Mouse (Mus musculus) cerebellum, adult (tissue): ENCODE measurements around the gene Itga3.
"Not testable (repeated sequence)": the region's sequence is repeated elsewhere in the genome, so short reads cannot be mapped to it uniquely, and the experiment has no call there.

Experiments used
- ATAC-seq: cut with Nextera tagmentation; 2 replicates; pipeline ENCODE4 v1.9.2; 2017; ENCODE audit warnings: mild to moderate bottlenecking, moderate library complexity, mixed read lengths; ENCODE audit not compliant: insufficient number of reproducible peaks, low FRiP score, low TSS enrichment

Gene Itga3

GRCm38 (mm10) chr11:95038156-95038817, 38.3 kb downstream of the Itga3 start:
- no peak for ATAC-seq

- ATAC-seq, result no peak
Observed at GRCm38 (mm10) chr11:95037306-95037705, 39.3 kb downstream of the Itga3 start.

GRCm38 (mm10) chr11:95036521-95036920, 40.1 kb downstream of the Itga3 start:
- ATAC-seq, result no peak

- ATAC-seq, result no peak
Observed at GRCm38 (mm10) chr11:95034902-95035301, 41.7 kb downstream of the Itga3 start.

DNA sequence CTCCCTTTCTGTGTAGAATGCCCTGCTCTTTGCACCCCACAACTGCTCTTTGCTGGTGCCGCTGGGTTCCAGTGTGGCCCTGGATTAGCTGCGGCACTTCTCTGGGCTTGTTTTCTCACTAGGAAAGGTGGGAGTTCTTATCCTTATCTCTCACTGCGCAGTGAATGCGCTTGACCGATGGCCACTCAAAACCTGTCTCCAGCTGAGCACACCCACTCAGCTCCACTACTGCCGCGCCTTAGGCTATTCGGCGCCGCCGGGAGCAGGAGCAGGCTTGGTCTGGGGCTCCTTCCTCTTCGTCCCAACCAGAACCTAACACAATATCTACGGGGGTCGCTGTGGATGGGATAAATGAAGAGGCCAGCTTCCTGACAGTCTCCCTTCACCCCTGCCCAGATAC, 43.0 kb downstream of the Itga3 start:
- ATAC-seq, result no peak

GRCm38 (mm10) chr11:95032945-95033344, 43.7 kb downstream of the Itga3 start:
- no peak for ATAC-seq

DNA sequence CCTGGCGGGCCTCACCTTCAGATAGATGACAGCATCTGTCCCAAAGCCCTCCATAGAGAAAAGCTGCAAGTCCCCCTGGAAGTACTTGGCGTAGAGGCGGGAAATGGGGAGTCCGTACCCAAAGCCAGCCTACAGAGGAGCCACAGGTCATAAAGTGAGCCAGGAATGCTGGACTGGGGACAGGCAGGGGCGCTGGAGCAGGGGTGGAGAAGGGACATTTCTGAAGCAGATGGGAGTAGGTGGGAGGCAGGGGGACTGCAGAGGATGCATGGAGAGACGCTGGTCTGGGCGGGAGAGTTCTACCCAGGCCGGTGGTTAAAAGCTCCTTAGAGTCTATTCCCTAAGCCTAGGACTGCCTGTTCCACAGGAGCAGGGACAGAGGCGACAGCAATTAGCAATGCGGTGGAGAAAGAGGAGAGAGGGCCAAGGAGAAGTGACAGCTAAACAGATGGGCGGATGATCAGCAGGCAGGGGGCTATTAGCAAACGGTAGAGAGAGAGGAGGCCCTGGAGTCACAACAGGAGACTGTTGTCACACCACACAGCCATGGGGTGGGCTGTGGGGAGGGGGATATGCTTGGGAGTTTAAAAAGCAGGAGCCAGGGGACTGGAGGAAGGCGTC, 48.6 kb downstream of the Itga3 start:
- no peak for ATAC-seq

DNA sequence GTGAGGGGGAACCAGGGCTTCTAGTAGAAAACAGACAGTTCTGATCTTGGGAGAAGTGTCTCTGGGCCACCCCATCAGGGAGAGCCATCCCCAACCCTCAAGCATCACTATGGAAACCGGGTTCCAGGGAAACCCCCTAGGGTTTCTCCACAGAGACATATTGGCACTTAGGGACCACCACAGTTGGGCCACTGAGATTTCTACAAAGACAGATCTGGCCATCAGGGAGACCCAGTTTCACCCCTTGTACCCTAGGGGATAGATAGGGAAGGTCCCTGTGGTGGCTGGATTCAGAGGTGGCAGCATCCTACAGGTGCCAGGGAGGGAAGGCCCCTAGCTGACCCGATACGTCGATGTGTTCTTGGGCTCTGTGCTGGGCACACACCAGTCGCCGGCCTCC, 49.8 kb downstream of the Itga3 start:
- ATAC-seq, result no peak

GRCm38 (mm10) chr11:95026090-95026542, 50.5 kb downstream of the Itga3 start:
- no peak for ATAC-seq

- no peak for ATAC-seq
Observed at GRCm38 (mm10) chr11:95025227-95026012, 51.2 kb downstream of the Itga3 start.

- peak; percentile 43; the same call in 1 of the 2 replicates for ATAC-seq
Observed at GRCm38 (mm10) chr11:95024439-95025184, 52.0 kb downstream of the Itga3 start.

DNA sequence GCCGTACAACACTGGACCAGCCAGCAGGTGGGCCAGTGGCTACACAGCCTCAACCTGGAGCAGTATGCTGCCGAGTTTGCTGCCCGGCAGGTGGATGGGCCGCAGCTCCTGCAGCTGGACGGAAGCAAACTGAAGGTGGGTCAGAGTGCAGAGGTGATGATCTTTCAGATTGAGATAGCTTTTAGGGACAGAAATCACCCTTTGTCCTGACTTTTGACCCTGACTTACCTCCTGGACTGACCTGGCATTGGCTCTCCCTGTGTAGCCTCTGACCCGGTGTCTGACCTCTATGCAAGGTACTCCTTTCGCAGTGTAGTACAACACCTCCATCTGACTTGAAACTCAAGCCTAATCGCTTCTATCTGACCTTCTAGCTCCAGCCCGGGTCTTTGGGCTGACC, 53.1 kb downstream of the Itga3 start:
- no peak for ATAC-seq

DNA sequence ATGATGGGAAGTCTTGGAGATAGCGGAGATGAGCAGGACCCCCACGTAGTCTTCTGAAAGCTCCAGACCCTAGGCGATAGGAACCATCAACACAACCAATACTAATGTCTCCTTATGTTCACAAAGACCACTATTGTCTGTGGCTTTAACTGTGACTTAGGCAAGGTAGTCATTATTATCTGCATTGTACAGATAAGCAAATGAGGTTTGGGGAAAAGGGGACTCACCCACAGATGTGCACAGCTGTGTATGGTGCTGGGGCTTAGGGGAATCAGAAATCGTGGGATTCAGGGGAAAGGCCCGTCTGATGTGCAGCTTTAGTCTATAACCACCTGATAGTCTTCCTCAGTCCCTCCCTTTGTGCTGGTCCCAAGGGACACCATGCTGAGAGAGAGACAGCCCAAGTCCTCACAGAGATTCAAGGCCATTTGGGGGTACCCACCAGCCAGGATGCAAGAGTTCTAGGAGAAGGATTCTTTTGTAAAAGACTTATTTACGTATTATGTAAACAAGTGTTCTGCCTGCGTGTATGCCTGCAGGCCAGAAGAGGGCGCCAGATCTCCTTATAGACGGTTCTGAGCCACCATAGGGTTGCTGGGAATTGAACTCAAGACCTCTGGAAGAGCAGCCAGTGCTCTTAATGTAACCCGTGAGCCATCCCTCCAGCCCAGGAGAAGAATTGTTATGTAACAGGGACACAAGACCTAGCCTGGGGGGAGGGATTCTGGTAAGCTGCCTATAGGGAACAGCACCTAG, 54.2 kb downstream of the Itga3 start:
- no peak for ATAC-seq

DNA sequence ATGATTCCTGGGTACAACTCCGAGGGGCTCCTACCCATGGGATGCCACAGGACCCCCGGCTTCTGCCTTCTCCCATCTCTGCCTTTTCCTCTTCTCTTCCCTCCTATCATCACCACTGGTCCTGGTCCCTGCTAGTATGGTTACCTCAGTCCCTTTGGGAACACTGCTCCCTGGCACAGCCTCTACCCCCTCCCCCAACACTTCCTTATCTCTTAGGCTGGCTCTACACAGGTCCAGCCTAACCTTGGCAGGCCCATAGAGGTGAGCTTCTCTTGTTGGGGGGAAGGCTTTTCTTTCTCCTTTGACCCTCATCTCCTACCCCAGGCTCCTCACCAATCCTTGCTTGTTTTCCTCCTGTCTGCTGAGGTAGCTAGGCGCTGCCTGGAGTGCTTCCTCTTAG, 61.1 kb downstream of the Itga3 start:
- ATAC-seq, result no peak

DNA sequence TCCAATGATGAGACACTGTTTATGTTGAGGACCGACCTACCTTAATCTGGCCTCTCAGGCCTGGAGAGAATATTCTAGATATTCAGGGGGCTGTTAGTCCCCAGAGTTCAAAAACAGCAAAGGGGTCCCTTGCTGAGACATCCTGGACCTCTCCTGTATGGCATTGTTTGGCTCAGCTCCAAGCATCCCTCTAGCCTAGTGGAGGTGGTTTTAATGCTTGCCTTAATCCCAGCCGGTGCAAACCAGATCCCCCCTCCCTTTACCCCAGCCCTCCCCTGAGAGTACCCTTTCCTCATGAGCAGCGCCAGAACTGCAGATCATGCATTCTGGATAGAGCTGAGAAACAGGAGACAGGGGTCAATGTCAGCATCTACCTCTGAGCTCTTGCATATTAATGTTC, 64.1 kb downstream of the Itga3 start:
- ATAC-seq, result no peak

DNA sequence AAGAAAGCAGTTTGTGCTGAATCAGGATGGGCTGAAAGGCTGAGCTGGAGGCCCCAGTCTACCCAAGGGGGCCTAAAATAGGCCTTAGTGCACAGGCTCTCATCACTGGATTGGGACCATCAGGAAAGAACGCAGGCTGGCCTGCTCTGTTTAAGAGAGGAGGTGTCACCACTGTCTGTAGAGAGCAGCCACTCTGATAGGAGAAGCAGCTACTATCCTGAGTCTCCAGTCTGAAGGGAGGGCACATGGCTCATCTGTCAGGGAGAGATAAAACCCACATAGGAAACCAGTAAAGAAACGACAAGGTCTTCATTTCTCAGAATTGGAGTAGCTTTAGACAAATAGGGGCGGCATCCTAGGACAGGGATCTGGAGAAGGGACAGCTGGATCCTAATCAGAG, 64.5 kb downstream of the Itga3 start:
- ATAC-seq, result no peak

DNA sequence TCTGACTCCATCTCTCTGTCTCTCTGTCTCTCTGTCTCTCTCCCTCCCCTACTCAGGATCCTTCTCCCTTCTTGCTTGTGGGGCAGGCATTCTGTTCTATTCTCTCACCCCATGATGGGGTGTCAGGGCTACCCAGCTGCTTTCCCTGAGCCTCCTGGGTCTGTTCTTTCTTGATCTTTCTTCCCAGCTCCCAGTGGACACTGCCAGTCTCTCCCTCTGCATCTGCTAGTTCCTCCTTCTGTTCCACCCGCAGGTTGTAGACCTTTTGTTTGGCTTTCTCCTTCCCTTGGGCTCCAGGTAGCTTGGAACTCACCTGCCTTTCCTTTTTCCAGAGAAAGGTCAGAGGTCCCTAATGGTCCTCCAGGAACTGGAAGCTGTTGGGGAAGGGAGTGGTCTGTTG, 65.2 kb downstream of the Itga3 start:
- ATAC-seq, result no peak

DNA sequence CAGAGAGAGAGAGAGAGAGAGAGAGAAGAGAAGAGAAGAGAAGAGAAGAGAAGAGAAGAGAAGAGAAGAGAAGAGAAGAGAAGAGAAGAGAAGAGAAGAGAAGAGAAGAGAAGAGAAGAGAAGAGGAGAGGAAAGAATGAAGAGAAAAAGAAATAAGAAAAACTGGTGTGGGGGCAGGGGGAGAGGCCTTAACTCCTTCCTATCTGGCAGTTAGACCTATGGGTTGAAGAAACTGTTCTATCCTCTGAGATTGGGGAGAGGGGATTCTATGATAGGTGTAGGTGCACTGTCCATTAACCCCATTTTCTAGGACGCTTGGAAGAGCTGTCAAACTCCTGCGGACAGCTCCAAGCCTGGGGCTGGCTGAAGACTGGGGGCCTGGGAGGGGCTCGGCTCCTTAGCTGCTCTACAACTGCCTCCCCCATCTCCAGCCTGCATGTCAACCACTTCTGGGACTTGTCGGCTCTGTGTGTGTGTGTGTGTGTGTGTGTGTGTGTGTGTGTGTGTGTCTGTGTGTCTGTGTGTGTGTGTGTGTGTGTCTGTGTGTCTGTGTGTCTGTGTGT, 65.7 kb downstream of the Itga3 start:
- ATAC-seq, result not testable (repeated sequence)

GRCm38 (mm10) chr11:95010141-95010739, 66.4 kb downstream of the Itga3 start:
- ATAC-seq, result no peak
